Mouse (Mus musculus) lung, embryonic 14.5 days (tissue): ENCODE measurements around the gene Nrxn3. TPM values are rescaled to one million over a fixed set of nuclear protein-coding genes. Genes with fewer than 3 reads are reported as not detected.

Experiments used
- ATAC-seq: fragments of 200-750 bp; cut with Nextera tagmentation; 2 replicates; pipeline ENCODE4 v1.8.0; 2017; ENCODE audit warnings: mild to moderate bottlenecking, moderate TSS enrichment, moderate library complexity; ENCODE audit not compliant: insufficient read depth
- DNase-seq: peaks from one replicate; pipeline ENCODE4 v3.0.0-alpha.2; 2015
- H3K27ac ChIP-seq: fragments of 300-500 bp; sonication (generic); 2 replicates; pipeline ENCODE4 v1.5.1; 2014; ENCODE audit warnings: low read depth, mild to moderate bottlenecking, moderate library complexity
- H3K27me3 ChIP-seq: fragments of 300-500 bp; sonication (generic); 2 replicates; pipeline ENCODE4 v1.6.1; 2014; ENCODE audit warnings: low read length, control low read depth; ENCODE audit not compliant: insufficient read depth
- H3K36me3 ChIP-seq: fragments of 300-500 bp; sonication (generic); 2 replicates; pipeline ENCODE4 v1.6.1; 2014; ENCODE audit warnings: control low read depth; ENCODE audit not compliant: insufficient read depth
- H3K4me1 ChIP-seq: fragments of 300-500 bp; sonication (generic); 2 replicates; pipeline ENCODE4 v1.6.1; 2014; ENCODE audit warnings: antibody characterized with exemption, control low read depth; ENCODE audit not compliant: insufficient read depth
- H3K4me2 ChIP-seq: fragments of 300-500 bp; sonication (generic); 2 replicates; pipeline ENCODE4 v1.6.1; 2014; ENCODE audit warnings: mild to moderate bottlenecking
- H3K4me3 ChIP-seq: fragments of 300-500 bp; sonication (generic); 2 replicates; pipeline ENCODE4 v1.5.1; 2014; ENCODE audit warnings: low read depth, low read length
- H3K9ac ChIP-seq: fragments of 300-500 bp; sonication (generic); 2 replicates; pipeline ENCODE4 v1.6.1; 2014
- H3K9me3 ChIP-seq: fragments of 300-500 bp; sonication (generic); 2 replicates; pipeline ENCODE4 v1.6.1; 2016; ENCODE audit warnings: low read depth, low read length, control low read depth
- CTCF ChIP-seq: IDR thresholded peaks from 2 replicates; pipeline ENCODE4 v1.5.1; 2016; ENCODE audit warnings: antibody characterized with exemption, low read depth
- WGBS: fragments of 180-500 bp; shearing (Covaris S2); extraction: QIAGEN DNeasy Blood & Tissue Kit; methylation state at CpG from one replicate; pipeline ENCODE4 v1.1.7; 2014; 5-methylcytosine and 5-hydroxymethylcytosine counted together
- polyA plus RNA-seq: library from polyadenylated mRNA; unstranded; fragments of >200 nt; fragmentation: Nextera tagmentation; extraction: Ambion mirVana; gene quantifications from 2 replicates; pipeline ENCODE4 v1.2.1, GENCODE M21; 2014

The Nrxn3 gene
- 3.0 and 3.9 TPM in 2 replicates for polyA plus RNA-seq

- 1% methylated on average over 9 of the region's 9 CpGs for WGBS
- peak; percentile 97 for ATAC-seq
- Histone ChIP-seq H3K36me3 (no peaks in the 10 kb centered on the region), H3K4me1 (no peaks in the 10 kb centered on the region), H3K4me3 (peak within 1 kb of the TSS; percentile 21), H3K27me3 (no peaks in the 10 kb centered on the region), H3K27ac (no peak within 1 kb of the TSS), H3K9ac (no peak within 1 kb of the TSS), H3K4me2 (peak within 1 kb of the TSS; percentile 54), H3K9me3 (no peaks in the 10 kb centered on the region)
- TF ChIP-seq CTCF = no peak
- DNase-seq = peak; percentile 75
These were observed at the start of gene Nrxn3 for GRCm38 (mm10) chr12:88722691-88723070. Gene Nrxn3 (plus strand): TSS chr12:88722876.

DNA sequence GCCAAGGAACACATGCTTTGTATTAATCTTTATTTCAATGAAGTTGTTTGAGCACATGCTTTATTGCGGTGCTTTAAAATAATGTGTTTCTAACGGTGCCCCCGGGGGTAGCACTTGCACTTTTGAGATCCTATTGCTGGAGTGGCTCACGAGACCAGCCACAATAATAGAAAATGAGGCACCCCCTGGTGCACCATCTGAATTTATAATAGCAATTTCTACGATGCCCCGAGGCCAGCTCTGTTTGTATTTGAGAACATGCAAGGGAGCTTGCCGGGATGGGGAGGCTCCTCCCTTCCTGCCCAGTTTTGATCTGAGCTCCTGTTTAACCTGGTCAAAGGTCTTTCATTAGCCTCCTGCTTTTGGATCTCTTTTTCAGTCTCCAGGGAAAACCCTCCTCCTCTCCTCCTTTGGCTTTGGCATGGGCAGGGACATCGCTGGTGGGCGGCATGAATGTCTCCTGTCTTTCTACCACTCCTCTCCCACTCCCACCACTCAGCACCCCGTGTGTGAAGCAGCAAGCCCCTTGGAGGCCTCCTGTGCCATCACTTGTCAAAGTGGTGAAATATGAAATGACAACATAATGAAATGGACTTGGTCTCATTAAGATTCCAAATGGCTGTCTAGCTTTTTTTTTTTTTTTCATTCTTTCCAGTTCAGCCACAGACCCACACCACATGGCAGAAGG is 18.4 kb upstream of the Nrxn3 start:
- Histone ChIP-seq H3K27me3 (no peaks in the 10 kb centered on the region), H3K4me3 (no peak overlapping the region), H3K9ac (no peak overlapping the region), H3K27ac (no peak overlapping the region), H3K9me3 (no peaks in the 10 kb centered on the region), H3K36me3 (no peaks in the 10 kb centered on the region), H3K4me1 (no peaks in the 10 kb centered on the region), H3K4me2 (no peak overlapping the region)
- DNase-seq (no peak), ATAC-seq (no peak)
- no peak for TF ChIP-seq CTCF
- 74% methylated on average over 10 of the region's 10 CpGs for WGBS

GRCm38 (mm10) chr12:88705959-88706358 is 16.7 kb upstream of the Nrxn3 start:
- Histone ChIP-seq H3K9me3 (no peaks in the 10 kb centered on the region), H3K36me3 (no peaks in the 10 kb centered on the region), H3K4me3 (no peak overlapping the region), H3K9ac (no peak overlapping the region), H3K4me2 (no peak overlapping the region), H3K27ac (no peak overlapping the region), H3K4me1 (no peaks in the 10 kb centered on the region), H3K27me3 (no peaks in the 10 kb centered on the region)
- no peak for DNase-seq
- 67% methylated on average over 3 of the region's 3 CpGs for WGBS
- no peak for TF ChIP-seq CTCF
- ATAC-seq = no peak

DNA sequence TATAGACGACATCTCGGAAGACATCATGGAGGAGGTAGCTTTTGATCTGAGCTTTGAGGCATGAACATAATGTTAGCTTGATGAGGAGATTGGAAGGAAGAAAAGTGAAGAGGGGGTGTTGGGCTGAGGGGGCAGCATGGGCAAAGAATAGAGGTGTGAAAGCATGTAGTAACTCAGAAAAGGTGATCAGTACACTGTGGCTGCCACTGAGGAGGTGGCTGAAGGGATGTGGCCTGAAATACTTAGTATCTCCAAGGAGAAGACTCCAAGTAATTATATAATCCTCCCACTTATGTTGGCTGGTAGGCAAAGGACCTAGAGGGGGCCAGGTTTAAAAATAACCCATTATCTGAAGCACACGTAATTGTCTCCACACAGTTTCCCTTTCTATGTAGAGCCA is 14.9 kb upstream of the Nrxn3 start:
- Histone ChIP-seq H3K4me1 (no peaks in the 10 kb centered on the region), H3K36me3 (no peaks in the 10 kb centered on the region), H3K9ac (no peak overlapping the region), H3K4me2 (no peak overlapping the region), H3K9me3 (no peaks in the 10 kb centered on the region), H3K27ac (no peak overlapping the region), H3K4me3 (no peak overlapping the region), H3K27me3 (no peaks in the 10 kb centered on the region)
- DNase-seq (no peak), ATAC-seq (no peak)
- no peak for TF ChIP-seq CTCF
- WGBS = 77% methylated on average over 3 of the region's 3 CpGs

DNA sequence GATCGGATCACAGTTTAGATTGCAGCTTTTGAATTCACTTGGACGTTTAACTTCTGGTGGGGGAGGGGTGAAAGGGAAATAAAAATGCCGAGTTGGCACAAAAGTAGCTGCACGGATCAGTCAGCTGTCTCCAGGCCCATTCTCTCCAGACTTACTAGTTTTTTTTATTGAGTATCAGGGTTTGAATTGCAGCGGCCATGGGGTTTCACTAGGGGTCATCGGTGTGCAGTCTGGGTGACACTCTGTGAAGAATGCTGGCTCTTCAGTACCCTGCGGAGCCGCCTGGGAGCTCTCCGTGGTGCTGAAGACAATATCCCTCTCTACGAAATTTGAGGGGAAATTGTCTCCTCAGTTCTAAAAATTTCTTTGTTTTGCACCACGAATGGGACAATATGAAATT is 13.5 kb upstream of the Nrxn3 start:
- peak; percentile 91 for ATAC-seq
- Histone ChIP-seq H3K36me3 (no peaks in the 10 kb centered on the region), H3K4me2 (no peak overlapping the region), H3K27ac (no peak overlapping the region), H3K9ac (no peak overlapping the region), H3K4me1 (no peaks in the 10 kb centered on the region), H3K4me3 (no peak overlapping the region), H3K9me3 (no peaks in the 10 kb centered on the region), H3K27me3 (no peaks in the 10 kb centered on the region)
- peak; percentile 67 for TF ChIP-seq CTCF
- peak; percentile 94 for DNase-seq
- WGBS = 8% methylated on average over 11 of the region's 11 CpGs

DNA sequence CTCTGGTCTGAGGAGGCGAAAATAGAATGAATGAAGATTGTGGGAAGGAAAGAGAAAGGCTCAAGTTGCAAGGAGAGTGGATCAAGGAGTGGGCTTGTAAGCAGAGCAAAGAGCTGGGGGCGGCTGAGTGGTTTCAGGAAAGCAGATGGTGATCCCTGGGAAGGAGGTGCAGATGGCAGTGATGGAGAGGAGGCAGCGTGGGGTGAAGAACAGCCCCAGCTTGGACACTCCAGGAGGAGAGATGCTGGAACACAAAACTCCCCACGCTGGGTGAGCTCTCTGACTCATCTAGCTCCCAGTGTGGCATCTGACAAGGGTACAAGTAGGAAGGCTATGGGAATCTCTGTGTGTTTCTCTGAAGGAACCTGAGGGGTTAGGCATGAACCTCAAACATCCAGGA is 9.2 kb upstream of the Nrxn3 start:
- no peaks in the 10 kb centered on the region for H3K36me3 ChIP-seq
- no peak for TF ChIP-seq CTCF
- no peak overlapping the region for H3K27ac ChIP-seq
- H3K4me3 ChIP-seq = no peak overlapping the region
- no peak for ATAC-seq
- H3K4me2 ChIP-seq = no peak overlapping the region
- H3K4me1 ChIP-seq = no peaks in the 10 kb centered on the region
- WGBS = 46% methylated on average over 4 of the region's 4 CpGs
- H3K9me3 ChIP-seq = no peaks in the 10 kb centered on the region
- no peak overlapping the region for H3K9ac ChIP-seq
- no peak for DNase-seq
- H3K27me3 ChIP-seq = no peaks in the 10 kb centered on the region

- no peaks in the 10 kb centered on the region for H3K9me3 ChIP-seq
- 12% methylated on average over 3 of the region's 3 CpGs for WGBS
- H3K4me1 ChIP-seq = no peaks in the 10 kb centered on the region
- H3K4me3 ChIP-seq = no peak overlapping the region
- peak; percentile 74 for ATAC-seq
- no peak for TF ChIP-seq CTCF
- no peak overlapping the region for H3K27ac ChIP-seq
- peak; percentile 58 for DNase-seq
- no peaks in the 10 kb centered on the region for H3K27me3 ChIP-seq
- no peaks in the 10 kb centered on the region for H3K36me3 ChIP-seq
- peak overlapping the region; percentile 54 for H3K4me2 ChIP-seq
- H3K9ac ChIP-seq = no peak overlapping the region
These were observed 515 bp upstream of the Nrxn3 start for GRCm38 (mm10) chr12:88722031-88722690.
